Mouse (Mus musculus) liver, postnatal 0 days (tissue): ENCODE results near the gene Slc22a14. TPM values are rescaled to one million over a fixed set of nuclear protein-coding genes. Genes with fewer than 3 reads are reported as not detected.

Experiments
- ATAC-seq: fragments of 200-750 bp; cut with Nextera tagmentation; 2 replicates; pipeline ENCODE4 v1.8.0; 2017; ENCODE audit warnings: mild to moderate bottlenecking, moderate library complexity
- DNase-seq: peaks from one replicate; pipeline ENCODE4 v3.0.0-alpha.2; 2016
- H3K27ac ChIP-seq: fragments of 300-500 bp; sonication (generic); 2 replicates; pipeline ENCODE4 v1.5.1; 2014; ENCODE audit warnings: antibody characterized with exemption, moderate library complexity, mild to moderate bottlenecking, low read depth
- H3K27me3 ChIP-seq: fragments of 300-500 bp; sonication (generic); 2 replicates; pipeline ENCODE4 v1.6.1; 2014; ENCODE audit warnings: low read length, control low read depth, mixed read lengths; ENCODE audit not compliant: insufficient read depth
- H3K36me3 ChIP-seq: fragments of 300-500 bp; sonication (generic); replicated peaks from 2 replicates; pipeline ENCODE4 v1.6.1; 2014; ENCODE audit warnings: mild to moderate bottlenecking, control low read depth, low read length, moderate library complexity, mixed read lengths; ENCODE audit not compliant: insufficient read depth
- H3K4me1 ChIP-seq: fragments of 300-500 bp; sonication (generic); 2 replicates; pipeline ENCODE4 v1.6.1; 2014; ENCODE audit warnings: antibody characterized with exemption, mild to moderate bottlenecking, control low read depth; ENCODE audit not compliant: insufficient read depth
- H3K4me2 ChIP-seq: fragments of 300-500 bp; sonication (generic); 2 replicates; pipeline ENCODE4 v1.6.1; 2014; ENCODE audit warnings: low read depth, mild to moderate bottlenecking, low read length, moderate library complexity, mixed read lengths
- H3K4me3 ChIP-seq: fragments of 300-500 bp; sonication (generic); 2 replicates; pipeline ENCODE4 v1.5.1; 2014; ENCODE audit warnings: low read depth, low read length
- H3K9ac ChIP-seq: fragments of 300-500 bp; sonication (generic); replicated peaks from 2 replicates; pipeline ENCODE4 v1.6.1; 2014; ENCODE audit warnings: mild to moderate bottlenecking, moderate library complexity
- H3K9me3 ChIP-seq: fragments of 300-500 bp; sonication (generic); 2 replicates; pipeline ENCODE4 v1.6.1; 2016; ENCODE audit warnings: mild to moderate bottlenecking, control low read depth, low read length, mixed read lengths
- CTCF ChIP-seq: sonication (generic); IDR thresholded peaks from 2 replicates; pipeline ENCODE4 v1.5.1; 2016; ENCODE audit warnings: antibody characterized with exemption, low read depth
- EP300 ChIP-seq: IDR thresholded peaks from 2 replicates; pipeline ENCODE4 v1.6.1; 2016; ENCODE audit warnings: antibody characterized with exemption, low read depth, mild to moderate bottlenecking
- WGBS: fragments of 180-500 bp; shearing (Covaris S2); extraction: QIAGEN DNeasy Blood & Tissue Kit; methylation state at CpG from one replicate; pipeline ENCODE4 v1.1.7; 2014; ENCODE audit not compliant: insufficient replicate concordance; 5-methylcytosine and 5-hydroxymethylcytosine counted together
- polyA plus RNA-seq: library from polyadenylated mRNA; unstranded; fragments of >200 nt; fragmentation: Nextera tagmentation; extraction: Ambion mirVana; gene quantifications from 2 replicates; pipeline ENCODE4 v1.2.1, GENCODE M21; 2015

Slc22a14 gene
- polyA plus RNA-seq, 1 experiment from 2014 or later, result not detected

DNA sequence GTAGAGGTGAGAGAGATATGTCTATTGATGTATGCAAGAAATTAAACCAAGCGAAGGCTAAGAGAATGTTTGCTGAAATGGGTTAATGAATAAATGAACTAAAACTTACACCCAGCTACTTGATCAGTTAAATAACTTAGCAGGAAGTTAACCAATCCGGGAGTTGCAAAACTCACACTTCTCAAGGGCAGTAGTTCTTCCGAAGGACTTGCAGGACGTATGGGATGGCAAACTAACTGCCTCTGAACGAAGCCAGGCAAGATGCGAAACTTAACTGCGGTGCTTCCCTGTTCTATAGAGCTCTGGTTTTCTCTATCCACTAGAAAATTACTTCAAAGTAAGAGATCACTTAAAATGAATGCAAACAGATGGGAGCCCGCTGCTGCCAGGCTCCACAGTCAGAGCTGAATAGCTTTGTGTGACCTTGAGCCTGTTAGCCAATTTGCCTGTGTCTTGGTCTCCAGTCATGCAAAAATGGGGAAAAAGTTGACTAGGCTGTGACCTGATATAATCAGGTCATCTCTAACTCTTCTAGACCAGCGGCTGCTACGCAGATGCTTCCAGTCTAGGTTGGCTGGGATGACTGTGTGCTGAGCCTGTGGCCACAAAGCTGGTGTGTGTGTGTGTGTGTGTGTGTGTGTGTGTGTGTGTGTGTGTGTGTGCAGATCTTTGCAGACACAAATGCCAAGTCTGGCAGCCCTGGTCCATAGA, 166.0 kb downstream of the Slc22a14 start:
- ATAC-seq, result no peak
- H3K27ac ChIP-seq, result no peak overlapping the region
- no peaks in the 10 kb centered on the region for H3K36me3 ChIP-seq
- WGBS, result 61% methylated on average over 10 of the region's 10 CpGs
- DNase-seq, result no peak
- peaks cover 9% of the 10 kb centered on the region; the same call in 1 of the 2 replicates for H3K4me1 ChIP-seq
- no peak overlapping the region for H3K4me3 ChIP-seq
- no peak overlapping the region for H3K4me2 ChIP-seq
- no peak overlapping the region for H3K9ac ChIP-seq
- no peaks in the 10 kb centered on the region for H3K27me3 ChIP-seq
- no peaks in the 10 kb centered on the region; the same call in 1 of the 2 replicates for H3K9me3 ChIP-seq
- TF ChIP-seq EP300, result no peak
- no peak for TF ChIP-seq CTCF

DNA sequence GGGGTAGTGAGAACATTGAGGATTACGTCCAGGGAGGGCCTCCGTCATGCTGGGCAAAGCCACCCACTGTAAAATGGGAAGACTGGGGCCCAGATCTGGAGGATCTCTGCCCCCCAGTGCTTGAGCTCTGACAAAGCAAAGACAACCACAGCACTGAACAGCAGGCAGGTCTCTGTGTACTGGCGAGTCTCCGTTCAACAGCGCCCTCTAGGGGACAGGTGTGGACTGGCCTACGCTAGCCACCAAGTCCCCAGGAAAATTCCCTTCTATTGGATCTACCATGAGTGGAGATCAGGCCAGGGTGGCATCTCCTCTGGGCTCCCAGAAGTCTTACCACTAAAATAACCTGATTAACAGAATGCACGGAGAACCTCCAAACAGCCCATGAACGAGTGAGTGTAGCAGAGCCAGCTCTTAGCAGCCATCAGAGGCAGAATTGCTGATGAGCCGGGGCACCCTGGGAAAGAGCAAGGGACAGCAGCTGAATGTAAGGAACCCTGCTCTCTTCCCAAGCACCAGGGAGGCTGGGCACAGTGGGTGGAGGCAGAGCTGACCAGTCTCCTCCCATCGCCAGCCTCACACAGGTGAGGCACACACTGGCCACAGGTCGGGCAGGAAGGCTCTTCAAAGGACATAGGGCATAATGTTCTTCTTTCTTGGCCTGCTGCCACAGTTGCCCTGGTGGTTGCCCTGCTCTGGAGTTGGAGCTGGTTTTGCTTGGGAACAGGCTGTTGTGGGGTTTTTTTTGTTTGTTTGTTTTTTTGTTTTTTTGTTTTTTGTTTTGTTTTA, 173.0 kb downstream of the Slc22a14 start:
- Histone ChIP-seq H3K27me3 (no peaks in the 10 kb centered on the region), H3K27ac (no peak overlapping the region), H3K4me2 (no peak overlapping the region), H3K4me3 (no peak overlapping the region), H3K36me3 (no peaks in the 10 kb centered on the region), H3K9ac (no peak overlapping the region), H3K9me3 (no peaks in the 10 kb centered on the region), H3K4me1 (no peaks in the 10 kb centered on the region)
- peak; percentile 82 for TF ChIP-seq CTCF
- TF ChIP-seq EP300, result no peak
- DNase-seq (peak; percentile 80), ATAC-seq (peak; percentile 90)
- 38% methylated on average over 11 of the region's 11 CpGs for WGBS

DNA sequence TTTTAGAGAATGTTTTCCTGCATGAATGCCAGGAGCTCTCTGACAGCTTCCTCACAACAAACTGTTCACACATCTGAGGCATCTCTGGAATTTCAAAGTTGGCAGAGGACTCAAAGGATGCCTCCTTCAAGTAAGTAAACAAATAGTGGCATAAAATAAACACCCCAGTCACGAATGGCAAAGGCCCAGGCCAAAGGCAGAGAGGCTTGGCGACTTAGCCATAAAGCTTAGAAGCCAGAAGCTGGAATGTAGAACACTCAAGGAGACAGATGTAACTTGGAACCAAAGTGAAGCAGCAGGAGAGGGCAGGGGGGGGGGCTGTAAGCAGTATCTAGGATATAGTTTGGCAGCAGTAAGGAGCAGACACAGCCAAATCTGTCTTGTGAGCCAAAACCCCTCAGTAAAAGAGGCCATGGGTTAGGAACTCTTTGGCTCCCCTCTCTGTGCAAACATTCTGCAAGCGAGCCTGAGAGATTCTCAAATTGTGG, 184.1 kb downstream of the Slc22a14 start:
- WGBS, result 40% methylated on average over 3 of the region's 3 CpGs
- no peaks in the 10 kb centered on the region for H3K27me3 ChIP-seq
- H3K9ac ChIP-seq, result no peak overlapping the region
- H3K9me3 ChIP-seq, result no peaks in the 10 kb centered on the region
- H3K27ac ChIP-seq, result no peak overlapping the region
- no peak overlapping the region for H3K4me2 ChIP-seq
- H3K4me3 ChIP-seq, result no peak overlapping the region
- TF ChIP-seq EP300, result no peak
- TF ChIP-seq CTCF, result no peak
- H3K4me1 ChIP-seq, result no peaks in the 10 kb centered on the region
- DNase-seq, result no peak
- no peaks in the 10 kb centered on the region for H3K36me3 ChIP-seq
- ATAC-seq, result no peak

DNA sequence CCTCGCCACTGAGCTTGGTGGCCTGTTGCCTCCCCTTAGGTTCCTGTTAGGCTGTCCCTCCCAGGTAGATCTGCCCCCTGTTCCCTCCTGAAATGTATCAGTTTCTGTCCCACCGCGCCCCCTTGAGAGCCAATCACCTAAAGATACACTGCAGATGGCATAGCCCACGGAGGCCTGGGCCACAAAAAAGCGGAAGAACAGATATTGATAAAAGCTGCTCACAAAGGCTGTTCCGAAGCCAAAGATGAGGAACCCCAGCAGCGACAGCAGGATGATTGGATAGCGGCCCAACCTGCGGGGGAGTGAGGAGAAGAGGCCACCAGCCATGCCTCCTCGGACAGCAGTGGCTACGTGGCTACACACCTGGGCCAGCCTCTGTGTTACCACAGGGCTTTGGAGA, 186.1 kb downstream of the Slc22a14 start:
- Histone ChIP-seq H3K36me3 (no peaks in the 10 kb centered on the region), H3K4me2 (no peak overlapping the region), H3K27ac (no peak overlapping the region), H3K4me3 (no peak overlapping the region), H3K27me3 (no peaks in the 10 kb centered on the region), H3K4me1 (no peaks in the 10 kb centered on the region), H3K9ac (no peak overlapping the region), H3K9me3 (no peaks in the 10 kb centered on the region)
- ATAC-seq (no peak), DNase-seq (no peak)
- 83% methylated on average over 11 of the region's 11 CpGs for WGBS
- TF ChIP-seq EP300 (no peak), CTCF (no peak)

DNA sequence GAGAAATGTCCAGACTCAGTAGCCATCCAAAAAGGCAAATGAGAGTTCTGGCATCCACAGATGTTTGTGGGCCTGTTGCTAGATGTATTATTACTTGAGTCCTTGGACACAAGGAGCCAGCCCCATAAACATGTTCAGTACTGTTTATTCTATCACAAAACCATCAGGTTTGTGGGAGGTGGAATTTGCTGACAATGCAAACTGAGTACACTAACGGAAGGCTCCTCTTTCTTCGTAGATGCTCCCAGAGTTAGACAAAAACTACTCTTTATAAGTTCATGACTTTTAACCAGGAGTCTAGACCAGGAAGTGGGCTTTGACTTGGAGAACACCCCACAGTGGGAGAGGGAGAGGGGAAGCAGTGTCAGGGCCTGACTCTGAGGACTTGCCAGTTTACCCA, 197.7 kb downstream of the Slc22a14 start:
- Histone ChIP-seq H3K27me3 (no peaks in the 10 kb centered on the region), H3K9me3 (no peaks in the 10 kb centered on the region), H3K4me2 (no peak overlapping the region), H3K9ac (no peak overlapping the region), H3K27ac (no peak overlapping the region), H3K36me3 (no peaks in the 10 kb centered on the region), H3K4me1 (0 out of 2 replicates have a peak, but pooled peaks cover 2% of the 10 kb centered on the region), H3K4me3 (no peak overlapping the region)
- no peak for DNase-seq
- TF ChIP-seq EP300, result no peak
- 88% methylated on average over 2 of the region's 2 CpGs for WGBS
- ATAC-seq, result no peak

DNA sequence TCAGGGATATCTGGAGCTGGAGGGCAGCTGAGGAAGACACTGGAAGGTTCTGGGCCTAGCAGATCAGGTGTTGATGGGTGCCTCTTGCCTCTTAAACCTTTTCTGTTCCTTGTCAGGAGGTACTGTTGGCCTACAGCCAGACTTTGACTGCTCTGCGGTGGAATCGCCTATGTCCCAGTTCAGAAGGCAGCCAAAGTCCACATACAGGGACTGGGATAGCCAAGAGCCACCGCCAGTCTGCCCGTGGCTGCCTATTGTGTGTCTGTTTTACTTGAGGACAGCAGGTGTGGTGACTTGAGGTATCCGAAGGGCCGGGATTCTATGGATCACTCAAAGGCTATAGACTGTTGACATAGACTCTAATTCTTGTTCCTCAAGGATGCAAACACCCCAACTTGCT, 199.8 kb downstream of the Slc22a14 start:
- peak; percentile 58 for DNase-seq
- peak overlapping the region; percentile 98 for H3K27ac ChIP-seq
- ATAC-seq, result peak; percentile 65

More for the DNA sequence above, 199.8 kb downstream of the Slc22a14 start:
- H3K4me2 ChIP-seq, result no peak overlapping the region
- no peaks in the 10 kb centered on the region for H3K27me3 ChIP-seq
- TF ChIP-seq CTCF (no peak), EP300 (no peak)
- H3K4me3 ChIP-seq, result no peak overlapping the region
- H3K4me1 ChIP-seq, result peaks cover 5% of the 10 kb centered on the region; the same call in 1 of the 2 replicates
- 68% methylated on average over 6 of the region's 6 CpGs for WGBS
- H3K9ac ChIP-seq, result peak overlapping the region; percentile 37
- no peaks in the 10 kb centered on the region for H3K9me3 ChIP-seq
- no peaks in the 10 kb centered on the region for H3K36me3 ChIP-seq
